Mouse (Mus musculus) heart, postnatal 14 days (tissue): Measurements from ENCODE around the gene Ctc1. TPM values are rescaled to one million over a fixed set of nuclear protein-coding genes. Genes with fewer than 3 reads are reported as not detected.
"Not testable (repeated sequence)": the region's sequence is repeated elsewhere in the genome, so short reads cannot be mapped to it uniquely, and the experiment has no call there.

Experiments
- DNase-seq, 2 experiments: peaks; one replicate each; pipeline ENCODE4 v3.0.0; 2021 to 2022
- intact Hi-C: fragments of 180-260 bp; cut with DNase I; formaldehyde crosslinking; loops from one replicate; pipeline ENCODE4 v1.15.1; 2025
- total RNA-seq, 2 experiments: library from RNA; stranded (reverse); gene quantifications; 2 replicates each; pipeline ENCODE4 v1.2.3; 2021

Gene Ctc1
- total RNA-seq, 2 experiments from 2014 or later: 13.1 to 16.5 TPM

- DNase-seq: peak in 1 of 2 experiments; percentile 53
- intact Hi-C loops: no loop called here
These were observed 12.1 kb upstream of the Ctc1 start for GRCm38 (mm10) chr11:69003592-69003991.

GRCm38 (mm10) chr11:69005193-69005592 lies 10.5 kb upstream of the Ctc1 start:
- DNase-seq: no peak
- intact Hi-C loops: no loop called here

DNA sequence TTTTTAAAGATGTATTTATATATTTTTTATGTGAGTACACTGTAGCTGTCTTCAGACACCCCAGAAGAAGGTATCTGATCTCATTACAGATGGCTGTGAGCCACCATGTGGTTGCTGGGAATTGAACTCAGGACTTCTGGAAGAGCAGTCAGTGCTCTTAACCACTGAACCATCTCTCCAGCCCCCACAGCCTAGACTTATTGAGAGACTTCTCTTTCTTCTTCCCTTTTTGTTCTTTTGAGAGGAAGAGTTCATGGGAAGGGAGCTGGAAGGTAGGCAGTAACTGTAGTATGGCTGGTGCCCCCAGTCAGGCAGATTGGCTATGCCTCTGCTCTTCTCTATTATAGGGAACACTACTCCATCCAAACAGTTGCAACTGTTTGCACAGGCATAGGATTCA lies 9.1 kb upstream of the Ctc1 start:
- intact Hi-C loops, DNase-seq: not testable (repeated sequence)

GRCm38 (mm10) chr11:69008182-69009121 lies 7.3 kb upstream of the Ctc1 start, which contains the start of gene Pfas:
Gene Pfas (minus strand): TSS chr11:69008460.
- DNase-seq: peak; percentile 86 to 96
- intact Hi-C loops: no loop called here

GRCm38 (mm10) chr11:69009508-69009907 lies 6.2 kb upstream of the Ctc1 start:
- no peak for DNase-seq
- intact Hi-C loops: no loop called here

- DNase-seq: no peak
- intact Hi-C loops: no loop called here
These were observed 5.0 kb upstream of the Ctc1 start for GRCm38 (mm10) chr11:69010400-69011323.

DNA sequence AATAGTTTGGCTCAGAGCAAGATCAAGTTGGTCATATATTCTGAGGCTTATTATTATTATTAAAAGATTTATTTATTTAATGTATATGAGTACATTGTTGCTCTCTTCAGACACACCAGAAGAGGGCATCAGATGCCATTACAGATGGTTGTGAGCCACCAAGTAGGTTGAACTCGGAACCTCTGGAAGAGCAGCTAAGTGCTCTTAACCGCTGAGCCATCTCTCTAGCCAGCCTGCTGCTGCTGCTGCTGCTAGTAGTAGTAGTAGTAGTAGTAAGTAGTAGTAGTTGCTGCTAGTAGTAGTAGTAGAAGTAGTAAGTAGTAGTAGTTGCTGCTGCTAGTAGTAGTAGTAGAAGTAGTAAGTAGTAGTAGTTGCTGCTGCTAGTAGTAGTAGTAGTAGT lies 4.3 kb upstream of the Ctc1 start:
- intact Hi-C loops, DNase-seq: not testable (repeated sequence)

GRCm38 (mm10) chr11:69012071-69012601 lies 3.6 kb upstream of the Ctc1 start:
- intact Hi-C loops: no loop called here
- peak; percentile 79 to 89 for DNase-seq

GRCm38 (mm10) chr11:69016755-69017154 lies 1.0 kb downstream of the Ctc1 start:
- intact Hi-C loops: no loop called here
- DNase-seq: no peak

DNA sequence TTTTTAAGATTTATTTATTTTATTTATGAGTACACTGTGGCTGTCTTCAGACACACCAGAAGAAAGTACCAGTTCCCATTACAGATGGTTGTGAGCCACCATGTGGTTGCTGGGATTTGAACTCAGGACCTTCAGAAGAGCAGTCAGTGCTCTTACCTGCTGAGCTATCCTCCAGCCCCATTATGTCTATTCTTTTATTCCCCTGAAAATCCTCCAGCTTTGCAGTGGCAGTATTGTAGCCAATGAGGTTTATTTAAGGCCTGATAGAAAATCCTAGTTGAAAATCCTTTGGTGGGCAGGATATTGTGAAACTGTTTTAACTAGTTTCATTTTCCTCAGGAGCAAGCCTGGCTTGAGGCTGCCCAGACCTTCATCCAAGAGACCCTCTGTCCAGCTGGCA lies 5.0 kb downstream of the Ctc1 start:
- intact Hi-C loops: no loop called here
- DNase-seq: no peak

DNA sequence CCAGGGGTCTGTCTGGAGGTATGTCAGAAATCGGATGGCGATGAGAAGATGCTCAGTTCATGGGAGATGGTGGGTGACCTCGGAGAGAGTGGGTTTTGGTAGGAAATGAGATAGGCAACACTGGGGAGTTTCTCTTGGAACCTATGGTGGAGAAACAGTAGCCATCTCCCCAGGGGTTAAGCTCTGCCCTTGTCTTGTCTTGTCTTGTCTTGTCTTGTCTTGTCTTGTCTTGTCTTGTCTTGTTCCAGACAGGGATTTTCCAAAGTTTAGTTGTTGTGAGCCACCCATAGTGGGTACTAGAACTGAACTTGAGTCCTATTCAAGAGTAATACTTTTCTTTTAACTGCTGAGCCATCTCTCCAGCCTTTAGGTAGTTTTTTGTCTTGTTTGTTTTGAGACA lies 10.9 kb downstream of the Ctc1 start:
- no peak for DNase-seq
- intact Hi-C loops: no loop called here

- intact Hi-C loops: no loop called here
- no peak for DNase-seq
These were observed 13.1 kb downstream of the Ctc1 start for GRCm38 (mm10) chr11:69028805-69029204.

DNA sequence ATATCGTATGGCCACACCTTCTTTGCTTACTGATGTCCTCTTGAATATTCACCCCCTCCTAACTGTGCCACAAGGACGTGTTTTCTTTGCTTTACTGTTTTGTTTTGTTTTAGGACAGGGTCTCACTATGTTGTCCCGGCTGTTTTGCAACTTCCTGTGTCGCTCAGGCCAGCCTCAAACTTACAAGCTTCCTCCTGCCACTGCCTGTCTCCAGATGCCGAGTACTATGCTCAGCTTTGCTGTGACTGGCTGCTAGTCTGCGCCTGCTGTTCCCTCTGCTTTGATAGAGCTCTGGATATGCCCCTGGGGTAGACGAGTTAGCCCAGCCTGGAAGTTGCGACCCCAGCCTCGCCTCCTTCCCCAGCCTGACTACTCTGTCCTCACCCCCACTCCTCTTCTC lies 17.8 kb downstream of the Ctc1 start:
- intact Hi-C loops: loop anchor here (2.0 to 5.0 kb wide), 3 partner anchors 15 to 131 kb away; partner anchors contain the start of gene Slc25a35

GRCm38 (mm10) chr11:69034585-69034984 lies 18.9 kb downstream of the Ctc1 start:
- intact Hi-C loops: loop anchor here (5.0 kb wide), 1 partner anchor 67 kb away; the partner anchor contains the start of gene Slc25a35
- DNase-seq: no peak

More for the DNA sequence above, 17.8 kb downstream of the Ctc1 start:
- no peak for DNase-seq

DNA sequence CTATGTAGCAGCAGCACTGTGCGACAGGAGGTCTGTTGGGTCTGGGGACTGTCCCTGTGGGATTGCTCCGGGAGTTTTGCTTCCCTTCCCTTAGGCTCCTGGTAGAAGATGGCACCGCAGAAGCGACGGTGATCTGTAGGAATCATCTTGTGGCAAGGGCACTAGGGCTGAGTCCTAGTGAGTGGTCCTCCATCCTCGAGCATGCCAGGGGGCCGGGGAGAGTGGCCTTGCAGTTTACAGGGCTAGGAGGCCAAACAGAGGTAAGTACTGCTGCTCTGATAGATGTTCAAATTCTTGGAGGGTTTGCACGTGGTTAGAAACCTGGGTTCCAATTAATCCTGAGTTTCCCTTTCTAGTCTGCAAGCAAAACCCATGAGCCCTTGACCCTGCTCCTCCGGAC lies 19.7 kb downstream of the Ctc1 start:
- intact Hi-C loops: no loop called here
- no peak for DNase-seq

DNA sequence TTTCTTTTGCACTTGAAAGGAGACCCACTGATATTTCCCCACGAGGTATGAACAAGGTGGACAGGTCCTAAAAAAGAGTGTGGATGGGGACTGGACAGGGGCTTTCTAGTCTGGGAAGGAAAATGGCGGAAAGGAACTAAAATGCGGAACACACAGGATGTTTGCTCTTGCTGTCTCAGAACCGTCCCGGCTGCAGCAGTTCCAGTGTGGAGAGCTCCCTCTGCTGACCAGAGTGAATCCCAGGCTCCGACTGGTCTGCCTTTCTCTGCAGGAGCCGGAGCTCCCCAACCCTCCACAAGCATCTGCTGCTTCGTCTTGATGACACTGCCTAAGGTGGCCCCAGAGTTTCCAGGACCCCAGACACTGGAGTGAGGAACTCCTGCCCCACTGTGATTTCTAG lies 20.1 kb downstream of the Ctc1 start:
- intact Hi-C loops: no loop called here
- DNase-seq: peak; percentile 83 to 88

- DNase-seq: peak; percentile 87
- intact Hi-C loops: no loop called here
These were observed 20.9 kb downstream of the Ctc1 start for GRCm38 (mm10) chr11:69036486-69037230.

- DNase-seq: peak; percentile 81 to 83
- intact Hi-C loops: no loop called here
These were observed 21.7 kb downstream of the Ctc1 start for GRCm38 (mm10) chr11:69037231-69038061.

DNA sequence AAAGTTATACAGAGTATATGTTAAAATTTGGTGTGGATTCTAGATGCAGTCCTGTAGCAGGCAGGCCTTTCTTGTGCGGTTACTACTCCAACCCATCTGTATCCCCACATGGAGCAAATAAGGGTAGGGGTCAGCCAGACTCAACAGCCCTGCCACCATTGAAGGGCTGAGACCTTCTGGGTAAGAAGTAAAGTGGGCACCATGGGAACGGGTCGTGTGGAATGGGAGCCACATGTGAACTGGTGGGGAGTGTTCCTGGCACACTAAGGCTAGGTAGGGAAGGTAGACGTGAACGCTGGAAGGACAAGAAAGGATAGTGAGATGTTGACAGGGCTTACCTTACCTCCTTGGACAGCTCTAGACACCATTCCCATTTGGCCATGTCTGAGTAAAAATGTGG lies 22.5 kb downstream of the Ctc1 start:
- no peak for DNase-seq

More for the DNA sequence above, 22.5 kb downstream of the Ctc1 start:
- intact Hi-C loops: no loop called here
